Mouse (Mus musculus) stomach, postnatal 0 days (tissue): ENCODE measurements around the gene Tubd1. TPM values are rescaled to one million over a fixed set of nuclear protein-coding genes. Genes with fewer than 3 reads are reported as not detected.

Experiments
- ATAC-seq: fragments of 200-750 bp; cut with Nextera tagmentation; 2 replicates; pipeline ENCODE4 v1.8.0; 2017; ENCODE audit not compliant: low FRiP score, low TSS enrichment
- DNase-seq: peaks from one replicate; pipeline ENCODE4 v3.0.0-alpha.2; 2016; ENCODE audit warnings: low spot score
- H3K27ac ChIP-seq: fragments of 300-500 bp; sonication (generic); replicated peaks from 2 replicates; pipeline ENCODE4 v1.5.1; 2014; ENCODE audit warnings: mild to moderate bottlenecking, control low read depth
- H3K27me3 ChIP-seq: fragments of 300-500 bp; sonication (generic); 2 replicates; pipeline ENCODE4 v1.6.1; 2014; ENCODE audit warnings: low read length; ENCODE audit not compliant: control insufficient read depth, insufficient read depth
- H3K36me3 ChIP-seq: fragments of 300-500 bp; sonication (generic); 2 replicates; pipeline ENCODE4 v1.6.1; 2014; ENCODE audit warnings: low read length, mixed read lengths; ENCODE audit not compliant: control insufficient read depth, insufficient read depth
- H3K4me1 ChIP-seq: fragments of 300-500 bp; sonication (generic); replicated peaks from 2 replicates; pipeline ENCODE4 v1.6.1; 2014; ENCODE audit warnings: antibody characterized with exemption; ENCODE audit not compliant: control insufficient read depth, insufficient read depth
- H3K4me2 ChIP-seq: fragments of 300-500 bp; sonication (generic); replicated peaks from 2 replicates; pipeline ENCODE4 v1.6.1; 2014; ENCODE audit warnings: low read depth, mild to moderate bottlenecking, control low read depth, moderate library complexity
- H3K4me3 ChIP-seq: fragments of 300-500 bp; sonication (generic); 2 replicates; pipeline ENCODE4 v1.5.1; 2014; ENCODE audit warnings: low read depth, low read length, control low read depth
- H3K9ac ChIP-seq: fragments of 300-500 bp; sonication (generic); 2 replicates; pipeline ENCODE4 v1.6.1; 2014; ENCODE audit warnings: mild to moderate bottlenecking, low read length, control low read depth, mixed read lengths
- H3K9me3 ChIP-seq: fragments of 300-500 bp; sonication (generic); 2 replicates; pipeline ENCODE4 v1.6.1; 2016; ENCODE audit warnings: low read length; ENCODE audit not compliant: control insufficient read depth
- CTCF ChIP-seq: IDR thresholded peaks from 2 replicates; pipeline ENCODE4 v1.5.1; 2016; ENCODE audit warnings: antibody characterized with exemption, low read depth, mild to moderate bottlenecking, moderate library complexity
- EP300 ChIP-seq: optimal IDR thresholded peaks from 2 replicates; pipeline ENCODE3; 2016; ENCODE audit warnings: antibody characterized with exemption
- WGBS: fragments of 180-500 bp; shearing (Covaris S2); extraction: QIAGEN DNeasy Blood & Tissue Kit; methylation state at CpG from one replicate; pipeline ENCODE4 v1.1.7; 2014; 5-methylcytosine and 5-hydroxymethylcytosine counted together
- polyA plus RNA-seq: library from polyadenylated mRNA; unstranded; fragments of >200 nt; fragmentation: Nextera tagmentation; extraction: Ambion mirVana; gene quantifications from 2 replicates; pipeline ENCODE4 v1.2.1, GENCODE M21; 2015

Tubd1 gene
- polyA plus RNA-seq, 1 experiment from 2014 or later: 7.8 TPM

DNA sequence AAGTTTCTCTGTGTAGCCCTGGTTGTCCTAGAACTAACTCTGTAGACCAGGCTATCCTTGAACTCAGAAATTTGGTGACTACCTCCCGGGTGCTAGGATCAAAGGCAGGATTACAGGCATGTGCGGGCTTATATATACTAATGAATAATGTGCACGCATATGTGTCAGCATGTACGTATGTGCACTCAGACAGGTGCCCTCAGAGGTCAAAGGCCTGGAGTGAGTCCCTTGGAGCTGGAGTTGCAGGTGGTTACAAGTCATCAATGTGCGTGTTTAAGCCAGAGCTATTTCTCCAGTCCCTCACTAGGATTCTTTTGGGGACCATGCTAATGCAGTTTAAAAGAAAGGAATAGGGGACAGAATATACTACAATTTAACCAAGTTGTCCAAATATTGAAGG, 53.4 kb downstream of the Tubd1 start:
- H3K27ac ChIP-seq: peak overlapping the region; percentile 71
- TF ChIP-seq CTCF (no peak), EP300 (no peak)
- H3K27me3 ChIP-seq: no peaks in the 10 kb centered on the region
- no peak overlapping the region for H3K4me3 ChIP-seq
- DNase-seq (peak; percentile 24), ATAC-seq (peak; percentile 79)
- H3K9ac ChIP-seq: no peak overlapping the region
- no peak overlapping the region for H3K4me2 ChIP-seq
- no peaks in the 10 kb centered on the region for H3K4me1 ChIP-seq
- no peaks in the 10 kb centered on the region for H3K36me3 ChIP-seq
- whole genome bisulfite sequencing: 67% methylated on average over 5 of the region's 5 CpGs
- H3K9me3 ChIP-seq: no peaks in the 10 kb centered on the region

DNA sequence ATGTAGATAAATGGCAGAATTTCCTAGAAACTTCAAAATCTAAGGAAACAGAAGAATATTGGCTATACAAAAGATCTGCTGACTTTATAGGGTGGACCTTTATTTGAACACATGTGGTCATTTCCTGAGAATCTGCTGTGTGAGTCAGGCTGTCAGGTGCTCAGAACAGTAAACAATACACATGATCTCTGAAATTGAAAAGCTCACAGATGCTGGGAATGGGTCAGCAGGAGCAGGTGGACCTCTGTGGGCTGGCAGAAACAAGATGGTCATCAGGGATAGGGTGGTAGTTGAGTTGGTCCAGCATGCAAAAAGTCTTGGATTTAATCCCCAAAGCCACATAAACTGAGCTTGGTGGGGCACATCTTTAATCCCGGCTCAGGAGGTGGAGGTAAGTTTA, 53.8 kb downstream of the Tubd1 start:
- DNase-seq: no peak
- Histone ChIP-seq H3K9ac (no peak overlapping the region), H3K36me3 (no peaks in the 10 kb centered on the region), H3K4me2 (no peak overlapping the region), H3K27me3 (no peaks in the 10 kb centered on the region), H3K4me3 (no peak overlapping the region), H3K4me1 (no peaks in the 10 kb centered on the region), H3K9me3 (no peaks in the 10 kb centered on the region), H3K27ac (0 out of 2 replicates have a peak overlapping the region, but pooled peaks have one; percentile 58)
- ATAC-seq: peak; percentile 86
- TF ChIP-seq CTCF: no peak
- TF ChIP-seq EP300: no peak
- WGBS: 77% methylated on average over 1 of the region's 1 CpGs

DNA sequence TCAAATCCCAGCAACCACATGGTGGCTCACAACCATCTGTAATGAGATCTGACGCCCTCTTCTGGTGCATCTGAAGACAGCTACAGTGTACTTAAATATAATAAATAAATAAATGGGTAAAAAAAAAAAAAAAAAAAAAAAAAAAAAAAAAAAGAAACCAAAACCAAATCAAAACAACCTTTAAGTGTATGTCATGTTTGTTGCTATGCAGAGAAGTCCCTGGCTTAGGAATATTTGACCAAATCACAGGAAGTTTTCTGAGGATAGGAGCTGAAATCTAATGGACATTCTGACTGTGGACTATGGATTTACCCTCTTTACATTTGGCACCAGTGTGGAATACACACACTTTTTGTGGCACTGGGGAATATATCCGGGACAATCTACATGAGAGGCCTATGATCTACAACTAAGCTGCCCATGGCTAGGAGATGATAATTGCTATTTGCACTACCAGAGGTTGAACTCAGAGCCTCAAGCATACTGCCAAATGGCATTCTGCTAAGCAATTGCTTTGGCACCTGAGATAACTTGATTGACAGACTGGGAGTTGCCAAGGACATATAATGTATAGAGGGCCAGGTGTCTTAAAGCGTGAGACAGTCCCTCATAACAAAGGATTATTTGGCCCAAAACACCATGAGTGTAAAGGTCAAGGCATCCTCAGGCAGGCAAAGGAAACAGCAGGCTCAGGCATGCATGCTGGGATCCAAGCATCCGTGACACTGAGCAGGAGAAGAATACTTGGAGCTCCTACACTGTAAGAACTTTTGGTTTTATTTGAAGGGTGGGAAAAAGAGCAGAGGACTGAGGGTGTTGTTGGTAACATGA, 54.8 kb downstream of the Tubd1 start:
- H3K9me3 ChIP-seq: no peaks in the 10 kb centered on the region
- H3K36me3 ChIP-seq: no peaks in the 10 kb centered on the region
- no peak overlapping the region for H3K4me2 ChIP-seq
- H3K4me1 ChIP-seq: peaks cover 3% of the 10 kb centered on the region; the same call in 1 of the 2 replicates
- H3K9ac ChIP-seq: no peak overlapping the region
- peak overlapping the region; percentile 78 for H3K27ac ChIP-seq
- WGBS: 71% methylated on average over 4 of the region's 4 CpGs
- ATAC-seq (no peak), DNase-seq (no peak)
- no peak overlapping the region for H3K4me3 ChIP-seq
- TF ChIP-seq EP300: no peak
- TF ChIP-seq CTCF: no peak
- H3K27me3 ChIP-seq: no peaks in the 10 kb centered on the region

DNA sequence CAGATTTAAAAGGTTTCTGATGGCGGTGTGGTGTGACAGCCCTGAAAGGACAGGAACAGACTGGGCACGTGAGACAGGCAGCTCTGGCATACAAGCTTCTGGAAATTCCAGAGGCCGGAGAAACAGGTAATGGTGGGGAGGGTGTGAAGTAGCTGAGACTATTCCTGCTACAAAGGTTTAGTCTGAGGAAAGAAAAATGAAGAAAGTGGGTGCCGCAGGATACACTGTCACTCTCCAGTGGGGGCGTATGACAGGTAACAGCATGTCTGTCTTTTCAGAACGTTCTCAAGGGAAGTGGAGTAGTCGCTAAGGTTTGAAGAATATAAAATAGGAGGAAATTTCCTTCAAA, 55.4 kb downstream of the Tubd1 start:
- H3K9me3 ChIP-seq: no peaks in the 10 kb centered on the region
- H3K4me3 ChIP-seq: no peak overlapping the region
- 75% methylated on average over 7 of the region's 7 CpGs for WGBS
- DNase-seq (no peak), ATAC-seq (no peak)
- no peaks in the 10 kb centered on the region for H3K27me3 ChIP-seq
- H3K4me1 ChIP-seq: peaks cover 3% of the 10 kb centered on the region; the same call in 1 of the 2 replicates
- H3K27ac ChIP-seq: peak overlapping the region; percentile 78
- H3K9ac ChIP-seq: no peak overlapping the region
- H3K4me2 ChIP-seq: no peak overlapping the region
- TF ChIP-seq CTCF: no peak
- TF ChIP-seq EP300: no peak
- no peaks in the 10 kb centered on the region for H3K36me3 ChIP-seq

DNA sequence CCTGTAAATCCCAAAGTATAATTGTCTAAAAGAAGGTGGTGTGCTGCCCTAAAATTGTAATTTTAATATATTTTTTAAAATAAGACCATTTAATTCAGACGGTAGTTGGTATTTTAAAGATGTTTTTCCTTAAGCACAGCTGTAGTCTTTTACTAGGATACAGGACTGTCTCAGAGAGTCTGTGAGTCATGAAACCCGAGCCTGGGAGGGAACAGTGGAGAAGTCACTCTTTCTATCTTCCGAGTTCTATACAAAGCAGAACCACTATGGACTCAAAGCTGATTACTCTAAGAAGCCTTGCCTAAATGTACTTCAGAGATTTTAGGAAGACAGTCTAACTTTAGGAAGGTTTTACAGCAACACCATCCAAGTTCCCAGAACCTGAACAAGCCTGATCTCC, 57.3 kb downstream of the Tubd1 start:
- ATAC-seq (no peak), DNase-seq (no peak)
- TF ChIP-seq CTCF: no peak
- TF ChIP-seq EP300: no peak
- no peak overlapping the region for H3K27ac ChIP-seq
- no peaks in the 10 kb centered on the region for H3K9me3 ChIP-seq
- H3K4me3 ChIP-seq: no peak overlapping the region
- whole genome bisulfite sequencing: 45% methylated on average over 3 of the region's 3 CpGs
- peaks cover 3% of the 10 kb centered on the region; the same call in 1 of the 2 replicates for H3K4me1 ChIP-seq
- no peaks in the 10 kb centered on the region for H3K36me3 ChIP-seq
- no peak overlapping the region for H3K9ac ChIP-seq
- H3K27me3 ChIP-seq: no peaks in the 10 kb centered on the region
- no peak overlapping the region for H3K4me2 ChIP-seq

DNA sequence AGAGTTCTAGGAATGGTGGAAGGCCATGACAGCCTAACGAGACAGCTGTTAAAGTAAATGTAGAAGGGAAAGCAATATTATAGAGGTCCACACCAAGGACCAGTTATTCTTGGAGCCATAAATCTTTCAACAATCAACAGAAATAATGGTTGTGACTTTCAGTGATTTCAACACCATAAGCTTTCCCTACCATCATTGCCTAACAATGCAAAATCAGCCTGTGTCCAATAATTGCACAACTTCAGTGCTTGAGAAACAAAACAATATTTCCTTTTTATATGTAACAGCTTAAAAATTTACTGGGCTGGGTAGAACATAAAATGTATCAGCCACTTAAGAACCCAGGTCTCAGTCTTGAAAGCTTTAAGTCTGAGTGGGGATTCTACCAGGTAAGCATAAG, 58.9 kb downstream of the Tubd1 start:
- Histone ChIP-seq H3K4me2 (no peak overlapping the region), H3K9ac (no peak overlapping the region), H3K36me3 (no peaks in the 10 kb centered on the region), H3K4me3 (no peak overlapping the region), H3K27ac (peak overlapping the region; percentile 76), H3K9me3 (no peaks in the 10 kb centered on the region), H3K4me1 (peaks cover 3% of the 10 kb centered on the region; the same call in 1 of the 2 replicates), H3K27me3 (no peaks in the 10 kb centered on the region)
- ATAC-seq (no peak; the same call in 1 of the 2 replicates), DNase-seq (no peak)
- WGBS: 73% methylated on average over 1 of the region's 1 CpGs
- no peak for TF ChIP-seq CTCF
- TF ChIP-seq EP300: peak; percentile 32
